Mouse (Mus musculus): ENCODE results near the gene Poldip2. TPM values are rescaled to one million over a fixed set of nuclear protein-coding genes. Genes with fewer than 3 reads are reported as not detected.

Poldip2 gene
- polyA plus RNA-seq (2016; fragmentation: Nextera tagmentation; extraction: Ambion mirVana): 160 and 165 TPM in 2 replicates

- peak within 1 kb of the TSS; percentile 97 for H3K27ac ChIP-seq
- peaks cover 18% of the 10 kb centered on the region for H3K4me1 ChIP-seq
- under 1% methylated on average over 67 of the region's 67 CpGs for WGBS
- peak; percentile 97 for DNase-seq (ENCODE audit: low spot score)
- no peaks in the 10 kb centered on the region for H3K27me3 ChIP-seq (ENCODE audit: insufficient read depth, poor library complexity, severe bottlenecking)
- peaks cover 57% of the 10 kb centered on the region for H3K36me3 ChIP-seq
- no peaks in the 10 kb centered on the region for H3K9me3 ChIP-seq
- peak within 1 kb of the TSS; percentile 88 for H3K4me3 ChIP-seq
These were observed at the start of gene Poldip2, which contains the start of gene Tmem199 for GRCm38 (mm10) chr11:78512025-78512957. Poldip2 (plus strand) TSS chr11:78512193. Tmem199 (minus strand) TSS chr11:78512172.

GRCm38 (mm10) chr11:78462669-78463068 is 49.3 kb upstream of the Poldip2 start:
- Histone ChIP-seq H3K27me3 (ENCODE audit: insufficient read depth, poor library complexity, severe bottlenecking) (no peaks in the 10 kb centered on the region), H3K4me3 (no peak overlapping the region), H3K9me3 (0 out of 2 replicates have a peak, but pooled peaks cover 3% of the 10 kb centered on the region), H3K36me3 (no peaks in the 10 kb centered on the region), H3K27ac (no peak overlapping the region), H3K4me1 (peaks cover 38% of the 10 kb centered on the region)
- 85% methylated on average over 5 of the region's 5 CpGs for WGBS
- DNase-seq (ENCODE audit: low spot score): no peak

- DNase-seq (ENCODE audit: low spot score): no peak
- 43% methylated on average over 13 of the region's 13 CpGs for WGBS
- Histone ChIP-seq H3K36me3 (no peaks in the 10 kb centered on the region), H3K4me3 (no peak overlapping the region), H3K9me3 (0 out of 2 replicates have a peak, but pooled peaks cover 3% of the 10 kb centered on the region), H3K4me1 (peaks cover 38% of the 10 kb centered on the region), H3K27me3 (ENCODE audit: insufficient read depth, poor library complexity, severe bottlenecking) (no peaks in the 10 kb centered on the region), H3K27ac (no peak overlapping the region)
These were observed 48.5 kb upstream of the Poldip2 start for GRCm38 (mm10) chr11:78463286-78464036.

- 0 out of 2 replicates have a peak, but pooled peaks cover 3% of the 10 kb centered on the region for H3K9me3 ChIP-seq
- DNase-seq (ENCODE audit: low spot score): no peak
- H3K27ac ChIP-seq: peak overlapping the region; percentile 93; the same call in 1 of the 2 replicates
- no peaks in the 10 kb centered on the region for H3K36me3 ChIP-seq
- no peaks in the 10 kb centered on the region for H3K27me3 ChIP-seq (ENCODE audit: insufficient read depth, poor library complexity, severe bottlenecking)
- 53% methylated on average over 9 of the region's 9 CpGs for WGBS
- peak overlapping the region; percentile 80 for H3K4me3 ChIP-seq
- peaks cover 38% of the 10 kb centered on the region for H3K4me1 ChIP-seq
These were observed 46.9 kb upstream of the Poldip2 start for GRCm38 (mm10) chr11:78465116-78465515.

GRCm38 (mm10) chr11:78465568-78466180 is 46.3 kb upstream of the Poldip2 start, which contains the start of gene Slc46a1:
Slc46a1 (plus strand) TSS chr11:78465697.
- Histone ChIP-seq H3K4me1 (peaks cover 38% of the 10 kb centered on the region), H3K27me3 (ENCODE audit: insufficient read depth, poor library complexity, severe bottlenecking) (no peaks in the 10 kb centered on the region), H3K36me3 (no peaks in the 10 kb centered on the region), H3K4me3 (peak within 1 kb of the TSS; percentile 80), H3K27ac (peak within 1 kb of the TSS; percentile 93), H3K9me3 (0 out of 2 replicates have a peak, but pooled peaks cover 3% of the 10 kb centered on the region)
- DNase-seq (ENCODE audit: low spot score): peak; percentile 92
- under 1% methylated on average over 41 of the region's 41 CpGs for WGBS

- peak overlapping the region; percentile 80 for H3K4me3 ChIP-seq
- H3K27me3 ChIP-seq (ENCODE audit: insufficient read depth, poor library complexity, severe bottlenecking): no peaks in the 10 kb centered on the region
- no peak for DNase-seq (ENCODE audit: low spot score)
- H3K4me1 ChIP-seq: peaks cover 38% of the 10 kb centered on the region
- H3K36me3 ChIP-seq: no peaks in the 10 kb centered on the region
- H3K9me3 ChIP-seq: 0 out of 2 replicates have a peak, but pooled peaks cover 3% of the 10 kb centered on the region
- 73% methylated on average over 23 of the region's 23 CpGs for WGBS
- H3K27ac ChIP-seq: peak overlapping the region; percentile 93
These were observed 45.6 kb upstream of the Poldip2 start for GRCm38 (mm10) chr11:78466242-78466912.

DNA sequence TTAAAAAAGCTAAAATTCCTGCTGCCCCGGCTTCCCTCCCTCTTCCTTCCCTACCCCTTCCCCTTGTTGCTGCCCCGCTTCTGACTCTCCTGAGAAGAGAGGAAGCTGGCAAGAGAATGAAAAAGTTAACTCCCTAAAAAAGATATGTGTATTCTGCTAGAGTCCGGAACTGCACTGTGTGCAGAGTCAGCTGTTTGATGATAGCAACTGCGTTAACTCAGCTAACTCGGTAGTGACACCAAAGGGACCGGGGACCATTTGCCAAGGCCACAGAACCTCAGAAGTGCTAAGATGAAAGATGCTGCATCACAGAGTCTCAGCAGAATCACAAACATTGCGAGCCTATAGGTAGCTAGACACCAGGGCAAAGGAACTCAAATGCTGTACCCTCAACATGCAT is 44.5 kb upstream of the Poldip2 start:
- peaks cover 37% of the 10 kb centered on the region for H3K4me1 ChIP-seq
- H3K9me3 ChIP-seq: no peaks in the 10 kb centered on the region
- no peak overlapping the region for H3K27ac ChIP-seq
- no peaks in the 10 kb centered on the region for H3K27me3 ChIP-seq (ENCODE audit: insufficient read depth, poor library complexity, severe bottlenecking)
- WGBS: 68% methylated on average over 7 of the region's 7 CpGs
- no peak for DNase-seq (ENCODE audit: low spot score)
- no peak overlapping the region for H3K4me3 ChIP-seq
- H3K36me3 ChIP-seq: no peaks in the 10 kb centered on the region

DNA sequence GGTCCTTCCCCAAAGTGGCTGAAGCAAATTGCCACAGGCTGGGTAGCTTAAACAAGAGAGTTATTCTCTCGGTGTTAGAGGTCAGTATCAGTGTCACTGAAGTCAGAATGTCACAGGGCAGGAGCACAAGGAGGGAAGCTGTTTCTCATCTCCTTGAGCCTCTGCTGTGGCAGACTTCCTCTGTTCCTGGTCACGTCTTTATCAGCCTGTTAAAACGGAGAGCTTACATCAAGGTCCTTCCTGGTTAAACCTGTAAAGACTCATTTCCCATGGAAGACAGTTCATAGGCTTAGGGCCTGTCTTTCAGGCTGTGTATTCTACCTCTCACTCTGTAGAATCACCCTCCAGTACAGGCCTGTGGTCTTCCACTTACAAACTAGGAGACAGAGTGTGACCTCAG is 44.1 kb upstream of the Poldip2 start:
- no peaks in the 10 kb centered on the region for H3K36me3 ChIP-seq
- 36% methylated on average over 3 of the region's 3 CpGs for WGBS
- DNase-seq (ENCODE audit: low spot score): no peak

DNA sequence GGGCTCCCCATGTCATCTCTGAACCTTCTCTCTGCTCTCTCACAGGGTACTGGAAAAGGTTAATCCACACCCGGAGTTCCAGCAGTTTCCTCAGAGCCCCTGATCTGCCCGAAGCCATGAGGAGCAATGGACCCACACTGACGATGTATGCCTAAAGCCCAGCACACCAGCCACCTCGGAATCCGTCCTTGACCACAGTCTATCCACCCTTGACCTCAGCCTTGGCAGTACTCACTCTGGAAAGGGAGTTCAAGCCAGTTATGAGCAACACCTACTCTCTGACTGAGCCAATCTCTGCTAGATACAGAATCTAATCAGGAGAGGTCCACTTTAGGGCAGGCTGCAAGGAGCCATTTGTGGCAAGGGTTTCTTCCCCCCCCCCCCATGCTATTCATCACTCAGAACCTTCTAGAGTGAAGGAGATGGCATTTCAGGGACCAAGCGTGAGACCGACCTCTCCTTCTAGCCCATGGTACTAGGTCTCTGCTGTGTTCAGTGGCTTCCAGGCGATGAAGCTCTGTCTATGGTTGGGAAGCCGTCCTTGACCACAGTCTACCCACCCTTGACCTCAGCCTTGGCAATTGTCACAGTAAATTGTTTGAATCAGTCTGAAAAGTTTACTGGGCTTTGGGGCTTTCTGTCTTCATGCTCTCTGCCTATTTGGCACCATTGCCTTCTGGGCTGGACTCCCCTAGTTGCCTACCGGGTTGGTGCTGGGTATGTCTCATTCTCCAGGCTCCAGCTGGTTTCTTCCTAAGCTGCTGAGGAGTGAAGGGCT is 40.5 kb upstream of the Poldip2 start:
- WGBS: 85% methylated on average over 10 of the region's 10 CpGs
- H3K27ac ChIP-seq: no peak overlapping the region
- no peak overlapping the region for H3K4me3 ChIP-seq
- H3K36me3 ChIP-seq: no peaks in the 10 kb centered on the region
- H3K4me1 ChIP-seq: peaks cover 5% of the 10 kb centered on the region
- no peak for DNase-seq (ENCODE audit: low spot score)
- no peaks in the 10 kb centered on the region for H3K9me3 ChIP-seq
- no peaks in the 10 kb centered on the region for H3K27me3 ChIP-seq (ENCODE audit: insufficient read depth, poor library complexity, severe bottlenecking)

More for the DNA sequence above, 44.1 kb upstream of the Poldip2 start:
- H3K4me3 ChIP-seq: no peak overlapping the region
- H3K4me1 ChIP-seq: peaks cover 33% of the 10 kb centered on the region
- no peaks in the 10 kb centered on the region for H3K9me3 ChIP-seq
- no peaks in the 10 kb centered on the region for H3K27me3 ChIP-seq (ENCODE audit: insufficient read depth, poor library complexity, severe bottlenecking)
- no peak overlapping the region for H3K27ac ChIP-seq

GRCm38 (mm10) chr11:78475289-78475688 is 36.7 kb upstream of the Poldip2 start:
- Histone ChIP-seq H3K4me3 (no peak overlapping the region), H3K27me3 (ENCODE audit: insufficient read depth, poor library complexity, severe bottlenecking) (peaks cover 6% of the 10 kb centered on the region; the same call in 1 of the 2 replicates), H3K27ac (no peak overlapping the region), H3K9me3 (no peaks in the 10 kb centered on the region), H3K36me3 (no peaks in the 10 kb centered on the region), H3K4me1 (no peaks in the 10 kb centered on the region)
- 74% methylated on average over 3 of the region's 3 CpGs for WGBS
- DNase-seq (ENCODE audit: low spot score): no peak

GRCm38 (mm10) chr11:78483639-78484038 is 28.4 kb upstream of the Poldip2 start:
- DNase-seq (ENCODE audit: low spot score): no peak
- WGBS: 48% methylated on average over 7 of the region's 7 CpGs
- no peak overlapping the region for H3K4me3 ChIP-seq
- H3K9me3 ChIP-seq: no peaks in the 10 kb centered on the region
- no peaks in the 10 kb centered on the region for H3K36me3 ChIP-seq
- peaks cover 74% of the 10 kb centered on the region for H3K27me3 ChIP-seq (ENCODE audit: insufficient read depth, poor library complexity, severe bottlenecking)
- H3K4me1 ChIP-seq: no peaks in the 10 kb centered on the region
- no peak overlapping the region for H3K27ac ChIP-seq

Measured in heart, embryonic 10.5 days (tissue).